Mouse (Mus musculus): ENCODE measurements around the gene Ino80e.
"Not testable (repeated sequence)": the region's sequence is repeated elsewhere in the genome, so short reads cannot be mapped to it uniquely, and the experiment has no call there.

Gene Ino80e

GRCm38 (mm10) chr7:126862147-126862784 lies at the start of gene Ino80e:
Gene Ino80e, minus strand, starts transcription at chr7:126862377.
- DNase-seq: peak; percentile 97

- no peak for DNase-seq
Measured at GRCm38 (mm10) chr7:126905590-126905989, 43.4 kb upstream of the Ino80e start.

GRCm38 (mm10) chr7:126899781-126900180 lies 37.6 kb upstream of the Ino80e start:
- DNase-seq: not testable (repeated sequence)

- peak; percentile 99 for DNase-seq
Measured at GRCm38 (mm10) chr7:126898102-126898990, 36.2 kb upstream of the Ino80e start.

GRCm38 (mm10) chr7:126897390-126898101 lies 35.4 kb upstream of the Ino80e start:
- peak; percentile 47 for DNase-seq

- no peak for DNase-seq
Measured at GRCm38 (mm10) chr7:126896912-126897311, 34.7 kb upstream of the Ino80e start.

GRCm38 (mm10) chr7:126888852-126889251 lies 26.7 kb upstream of the Ino80e start:
- DNase-seq: peak; percentile 55

GRCm38 (mm10) chr7:126887281-126887680 lies 25.1 kb upstream of the Ino80e start:
- DNase-seq: no peak

- peak; percentile 99 for DNase-seq
Measured at GRCm38 (mm10) chr7:126884286-126885164, 22.3 kb upstream of the Ino80e start, which contains the start of gene Taok2. Gene Taok2, minus strand, starts transcription at chr7:126884703.

- no peak for DNase-seq
Measured at GRCm38 (mm10) chr7:126883731-126884181, 21.6 kb upstream of the Ino80e start.

- DNase-seq: peak; percentile 61
Measured at GRCm38 (mm10) chr7:126881040-126881439, 18.9 kb upstream of the Ino80e start.

GRCm38 (mm10) chr7:126877239-126877638 lies 15.1 kb upstream of the Ino80e start:
- no peak for DNase-seq

- DNase-seq: no peak
Measured at GRCm38 (mm10) chr7:126870520-126870891, 8.3 kb upstream of the Ino80e start.

GRCm38 (mm10) chr7:126869780-126870519 lies 7.8 kb upstream of the Ino80e start:
- no peak for DNase-seq

GRCm38 (mm10) chr7:126868003-126868402 lies 5.8 kb upstream of the Ino80e start:
- DNase-seq: no peak

GRCm38 (mm10) chr7:126867534-126867933 lies 5.4 kb upstream of the Ino80e start:
- DNase-seq: no peak

GRCm38 (mm10) chr7:126863791-126864190 lies 1.6 kb upstream of the Ino80e start:
- no peak for DNase-seq

- DNase-seq: peak; percentile 97
Measured at GRCm38 (mm10) chr7:126861429-126862130, 597 bp downstream of the Ino80e start, which contains the start of gene Hirip3. Gene Hirip3, plus strand, starts transcription at chr7:126861972.

- no peak for DNase-seq
Measured at GRCm38 (mm10) chr7:126860987-126861386, 1.2 kb downstream of the Ino80e start.

GRCm38 (mm10) chr7:126856741-126857420 lies 5.3 kb downstream of the Ino80e start:
- no peak for DNase-seq
